Mouse (Mus musculus): ENCODE measurements around the gene Dcun1d2. TPM values are rescaled to one million over a fixed set of nuclear protein-coding genes. Genes with fewer than 3 reads are reported as not detected.

Gene Dcun1d2
- total RNA-seq (2012; rRNA removed) = 13.2 and 15.4 TPM in 2 replicates
- 14.4 and 14.9 TPM in 2 replicates for total RNA-seq (2014; rRNA removed)
- polyA plus RNA-seq (2012; ENCODE audit: insufficient read length, low read depth) = 14.7 and 15.4 TPM in 2 replicates

DNA sequence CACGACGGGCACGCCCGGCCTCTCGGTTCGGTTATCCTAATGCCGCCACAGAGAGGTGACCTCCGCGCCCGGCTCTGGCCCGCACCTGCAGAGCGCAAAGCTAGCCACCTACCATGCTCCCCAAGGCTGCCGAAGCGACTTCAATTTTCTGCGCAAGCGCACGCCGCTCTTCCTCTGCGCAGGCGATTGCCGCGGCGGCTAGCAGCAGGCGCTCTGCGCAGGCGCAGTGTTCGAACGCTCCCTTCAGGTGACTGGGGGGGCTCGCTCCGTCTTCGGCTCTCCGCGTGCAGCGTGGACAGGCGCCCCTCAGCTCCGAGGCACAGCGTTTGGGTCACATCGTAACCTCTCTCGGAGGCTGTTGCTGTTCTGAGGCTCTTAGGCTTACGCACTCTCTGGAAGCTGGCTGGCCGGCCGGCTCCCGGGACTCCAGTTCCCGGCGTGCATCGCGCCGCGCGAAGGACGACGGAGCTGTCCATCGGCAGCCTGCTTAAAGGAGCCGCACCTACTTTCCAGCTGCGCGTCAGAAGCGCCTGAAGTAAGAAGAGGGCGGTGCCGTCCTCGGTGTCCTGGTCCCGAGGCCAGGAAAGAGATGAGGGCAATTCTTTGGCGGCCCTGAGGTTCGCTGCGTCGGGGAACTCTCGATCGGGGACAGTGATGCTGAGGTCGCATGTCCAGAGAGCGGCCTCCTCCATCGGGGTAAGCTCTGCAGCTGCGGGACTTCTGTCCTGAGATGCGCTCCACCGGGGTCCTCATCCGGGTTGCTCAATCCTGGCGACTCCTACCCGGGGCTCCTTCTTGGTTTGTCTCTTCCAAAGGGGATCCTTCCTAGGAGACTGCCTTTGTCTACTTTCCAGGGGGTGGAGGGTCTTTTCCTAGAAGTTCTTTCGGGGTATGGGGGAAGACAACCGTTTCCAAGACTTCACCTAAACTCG is at the start of gene Dcun1d2, which contains the start of gene Tmco3:
Dcun1d2 (minus strand) TSS at position 440 of the 932 bp plus-strand sequence.
Tmco3 (plus strand) TSS at position 499 of the 932 bp plus-strand sequence.
- Histone ChIP-seq H3K9me3 (replicated peaks; ENCODE audit: low read length) (no peaks in the 10 kb centered on the region), H3K4me2 (ENCODE audit: insufficient read depth, low read depth, poor library complexity, severe bottlenecking) (peak within 1 kb of the TSS; percentile 89), H3K27me3 (replicated peaks) (peaks cover 3% of the 10 kb centered on the region), H3K9ac (ENCODE audit: insufficient read depth, low read depth) (peak within 1 kb of the TSS; percentile 49), H3K4me1 (ENCODE audit: control insufficient read depth in 1 of 2, insufficient read depth in 2 of 2) (peaks cover 10 to 32% of the 10 kb centered on the region in 2 experiments), H3K4me3 (replicated peaks in 1 of 3; ENCODE audit: low read depth in 2 of 3, low read length in 2 of 3, poor library complexity in 1 of 3) (peak within 1 kb of the TSS; percentile 67 to 82 (median 77)), H3K27ac (ENCODE audit: insufficient read depth, low read depth) (peak within 1 kb of the TSS; percentile 81), H3K36me3 (replicated peaks in 1 of 2; ENCODE audit: control insufficient read depth in 1 of 2, insufficient read depth in 1 of 2, low read length in 1 of 2) (peaks cover 4 to 14% of the 10 kb centered on the region in 2 experiments), H3K79me2 (replicated peaks; ENCODE audit: control insufficient read depth, extremely low read depth, insufficient read depth, poor library complexity, severe bottlenecking) (0 out of 2 replicates have a peak, but pooled peaks cover 3% of the 10 kb centered on the region)
- in situ Hi-C loops (cut with MboI; ENCODE audit: low pct_ligation_motif_present, low pct_unique_long_range_greater_than_20kb, low sequenced_read_pairs) (no loop called here), dilution Hi-C loops (cut with MboI; ENCODE audit: extremely low pct_ligation_motif_present, extremely low pct_unique_long_range_greater_than_20kb, low sequenced_read_pairs) (no loop called here)
- DNase-seq (ENCODE audit: extremely low read depth) = peak; percentile 95
- TF ChIP-seq SIN3A (IDR thresholded peaks at IDR 0.05; ENCODE audit: low read length) (peak; percentile 92), ZMIZ1 (IDR thresholded peaks at IDR 0.05; ENCODE audit: low read depth, low read length) (peak; percentile 39; the same call in 1 of the 2 replicates), USF2 (conservative IDR thresholded peaks at IDR 0.05; ENCODE audit: low read depth, low read length) (no peak), CHD1 (IDR thresholded peaks at IDR 0.05; ENCODE audit: low read depth, low read length) (no peak), JUND (conservative IDR thresholded peaks at IDR 0.05; ENCODE audit: low read depth, low read length) (no peak), MAZ (IDR thresholded peaks at IDR 0.05; ENCODE audit: low read depth, low read length) (no peak), MEF2A (IDR thresholded peaks at IDR 0.05; ENCODE audit: borderline replicate concordance, low read depth, low read length) (no peak; the same call in 1 of the 2 replicates), RAD21 (IDR thresholded peaks at IDR 0.05; ENCODE audit: low read depth, low read length) (no peak), E2F4 (IDR thresholded peaks at IDR 0.05; ENCODE audit: insufficient replicate concordance, low read depth, low read length) (no peak), MXI1 (IDR thresholded peaks at IDR 0.05; ENCODE audit: low read depth, low read length) (peak; percentile 90), TBP (conservative IDR thresholded peaks at IDR 0.05; ENCODE audit: low read depth, low read length) (no peak), SMC3 (IDR thresholded peaks at IDR 0.05; ENCODE audit: low read depth, low read length) (no peak), ELF1 (IDR thresholded peaks at IDR 0.05; ENCODE audit: low read depth, low read length) (0 out of 2 replicates have a peak, but pooled peaks have one; percentile 12), NELFE (IDR thresholded peaks at IDR 0.05; ENCODE audit: low read depth, low read length) (peak; percentile 78), TCF12 (IDR thresholded peaks at IDR 0.05; ENCODE audit: low read depth, low read length) (peak; percentile 16; the same call in 1 of the 2 replicates), CTCF (conservative IDR thresholded peaks at IDR 0.05 in 1 of 2, IDR thresholded peaks at IDR 0.05 in 1 of 2; ENCODE audit: low read depth in 2 of 2, low read length in 2 of 2) (no peak), MAFK (IDR thresholded peaks at IDR 0.05; ENCODE audit: insufficient replicate concordance, low read length) (no peak), ZKSCAN1 (IDR thresholded peaks at IDR 0.05; ENCODE audit: borderline replicate concordance, low read depth, low read length) (no peak), BHLHE40 (IDR thresholded peaks at IDR 0.05; ENCODE audit: low read depth, low read length) (no peak), UBTF (IDR thresholded peaks at IDR 0.05; ENCODE audit: low read depth, low read length) (no peak), POLR2AphosphoS2 (IDR thresholded peaks at IDR 0.05; ENCODE audit: low read depth, low read length) (no peak), KAT2A (IDR thresholded peaks at IDR 0.05; ENCODE audit: insufficient replicate concordance, low read length) (peak; percentile 91; the same call in 1 of the 2 replicates), USF1 (IDR thresholded peaks at IDR 0.05; ENCODE audit: low read depth, low read length) (no peak), MAX (IDR thresholded peaks at IDR 0.05; ENCODE audit: low read length) (peak; percentile 76), IRF4 (IDR thresholded peaks at IDR 0.05; ENCODE audit: low read depth, low read length) (no peak), CHD2 (IDR thresholded peaks at IDR 0.05; ENCODE audit: low read length) (no peak; the same call in 1 of the 2 replicates), ZNF384 (IDR thresholded peaks at IDR 0.05; ENCODE audit: low read depth, low read length) (no peak), ZC3H11A (IDR thresholded peaks at IDR 0.05; ENCODE audit: low read depth, low read length) (no peak), ETS1 (conservative IDR thresholded peaks at IDR 0.05; ENCODE audit: low read depth, low read length) (no peak), EP300 (IDR thresholded peaks at IDR 0.05; ENCODE audit: low read length) (no peak), JUN (IDR thresholded peaks at IDR 0.05; ENCODE audit: insufficient read depth, low read depth, low read length) (no peak), PAX5 (IDR thresholded peaks at IDR 0.05; ENCODE audit: low read length) (no peak), MYC (IDR thresholded peaks at IDR 0.05; ENCODE audit: low read depth, low read length) (peak; percentile 59; the same call in 1 of the 2 replicates), POLR2A (IDR thresholded peaks at IDR 0.05; ENCODE audit: low read depth, low read length) (peak; percentile 67), RCOR1 (conservative IDR thresholded peaks at IDR 0.05; ENCODE audit: low read depth, low read length) (no peak; the same call in 1 of the 2 replicates), GABPA (IDR thresholded peaks at IDR 0.05; ENCODE audit: insufficient replicate concordance, low read depth, low read length) (peak; percentile 47; the same call in 1 of the 2 replicates), HCFC1 (IDR thresholded peaks at IDR 0.05; ENCODE audit: low read depth, low read length) (peak; percentile 98)
